Mouse (Mus musculus): ENCODE data around the gene Nlrc3. TPM values are rescaled to one million over a fixed set of nuclear protein-coding genes. Genes with fewer than 3 reads are reported as not detected.
"Not testable (repeated sequence)": the region's sequence is repeated elsewhere in the genome, so short reads cannot be mapped to it uniquely, and the experiment has no call there.

Gene Nlrc3
- 0.70 and 1.1 TPM in 2 replicates for polyA plus RNA-seq (2015; fragmentation: Nextera tagmentation; extraction: Ambion mirVana)

- no peaks in the 10 kb centered on the region; the same call in 1 of the 2 replicates for H3K4me1 ChIP-seq (ENCODE audit: control insufficient read depth, insufficient read depth, low read depth, low read length)
- no peak within 1 kb of the TSS; the same call in 1 of the 2 replicates for H3K27ac ChIP-seq (ENCODE audit: low read depth, low read length)
- peak; percentile 19 for ATAC-seq
- no peak within 1 kb of the TSS for H3K4me2 ChIP-seq (ENCODE audit: low read length)
- no peaks in the 10 kb centered on the region for H3K27me3 ChIP-seq (replicated peaks; ENCODE audit: control insufficient read depth, insufficient read depth, low read length)
- H3K9ac ChIP-seq (ENCODE audit: low read depth, low read length) = no peak within 1 kb of the TSS
- no peaks in the 10 kb centered on the region for H3K9me3 ChIP-seq (ENCODE audit: control insufficient read depth, low read length)
- WGBS = 75% methylated on average over 4 of the region's 4 CpGs
- H3K4me3 ChIP-seq (ENCODE audit: low read length) = no peak within 1 kb of the TSS
- H3K36me3 ChIP-seq (ENCODE audit: control insufficient read depth, insufficient read depth, low read length) = peaks cover 27% of the 10 kb centered on the region
These were observed at the start of gene Nlrc3 for GRCm38 (mm10) chr16:3976251-3976671. Gene Nlrc3 (minus strand): TSS chr16:3976632.

DNA sequence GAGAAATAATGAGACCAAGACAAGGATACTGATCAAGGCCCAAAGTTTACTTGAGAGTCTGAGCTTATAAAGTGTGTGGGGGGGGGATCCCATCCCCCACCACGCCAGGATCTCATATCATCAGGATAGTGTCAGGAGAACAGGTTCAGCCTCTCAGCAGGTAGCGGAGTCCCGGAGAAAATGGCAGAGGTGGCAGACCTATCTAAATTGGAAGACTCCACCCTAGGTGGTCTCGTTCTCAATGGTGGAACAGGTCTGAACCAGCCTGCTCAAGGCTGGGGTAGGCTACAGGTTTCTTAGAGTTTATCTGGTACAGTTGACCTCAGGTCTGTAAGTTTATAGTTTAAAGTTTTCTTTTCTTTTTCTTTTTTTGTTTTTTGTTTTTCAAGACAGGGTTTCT, 46.3 kb upstream of the Nlrc3 start:
- ATAC-seq = no peak
- WGBS = 75% methylated on average over 4 of the region's 4 CpGs
- Histone ChIP-seq H3K4me2 (ENCODE audit: low read length) (no peak overlapping the region), H3K36me3 (ENCODE audit: control insufficient read depth, insufficient read depth, low read length) (no peaks in the 10 kb centered on the region), H3K9me3 (ENCODE audit: control insufficient read depth, low read length) (peaks cover 4% of the 10 kb centered on the region; the same call in 1 of the 2 replicates), H3K27ac (ENCODE audit: low read depth, low read length) (no peak overlapping the region), H3K9ac (ENCODE audit: low read depth, low read length) (no peak overlapping the region), H3K4me3 (ENCODE audit: low read length) (no peak overlapping the region), H3K4me1 (ENCODE audit: control insufficient read depth, insufficient read depth, low read depth, low read length) (no peaks in the 10 kb centered on the region), H3K27me3 (replicated peaks; ENCODE audit: control insufficient read depth, insufficient read depth, low read length) (no peaks in the 10 kb centered on the region)

- H3K4me1 ChIP-seq (ENCODE audit: control insufficient read depth, insufficient read depth, low read depth, low read length) = no peaks in the 10 kb centered on the region
- H3K27me3 ChIP-seq (replicated peaks; ENCODE audit: control insufficient read depth, insufficient read depth, low read length) = no peaks in the 10 kb centered on the region
- no peak for ATAC-seq
- H3K4me2 ChIP-seq (ENCODE audit: low read length) = no peak overlapping the region
- no peaks in the 10 kb centered on the region for H3K36me3 ChIP-seq (ENCODE audit: control insufficient read depth, insufficient read depth, low read length)
- no peak overlapping the region for H3K27ac ChIP-seq (ENCODE audit: low read depth, low read length)
- 78% methylated on average over 1 of the region's 1 CpGs for WGBS
- H3K9me3 ChIP-seq (ENCODE audit: control insufficient read depth, low read length) = peaks cover 4% of the 10 kb centered on the region; the same call in 1 of the 2 replicates
- H3K4me3 ChIP-seq (ENCODE audit: low read length) = no peak overlapping the region
- no peak overlapping the region for H3K9ac ChIP-seq (ENCODE audit: low read depth, low read length)
These were observed 44.8 kb upstream of the Nlrc3 start for GRCm38 (mm10) chr16:4021241-4021640.

GRCm38 (mm10) chr16:4017466-4017865, 41.0 kb upstream of the Nlrc3 start:
- H3K4me2 ChIP-seq (ENCODE audit: low read length); H3K9ac ChIP-seq (ENCODE audit: low read depth, low read length); H3K36me3 ChIP-seq (ENCODE audit: control insufficient read depth, insufficient read depth, low read length); H3K4me3 ChIP-seq (ENCODE audit: low read length); H3K4me1 ChIP-seq (ENCODE audit: control insufficient read depth, insufficient read depth, low read depth, low read length); H3K27ac ChIP-seq (ENCODE audit: low read depth, low read length); H3K9me3 ChIP-seq (ENCODE audit: control insufficient read depth, low read length); H3K27me3 ChIP-seq (replicated peaks; ENCODE audit: control insufficient read depth, insufficient read depth, low read length); ATAC-seq: not testable (repeated sequence)
- 88% methylated on average over 6 of the region's 6 CpGs for WGBS

DNA sequence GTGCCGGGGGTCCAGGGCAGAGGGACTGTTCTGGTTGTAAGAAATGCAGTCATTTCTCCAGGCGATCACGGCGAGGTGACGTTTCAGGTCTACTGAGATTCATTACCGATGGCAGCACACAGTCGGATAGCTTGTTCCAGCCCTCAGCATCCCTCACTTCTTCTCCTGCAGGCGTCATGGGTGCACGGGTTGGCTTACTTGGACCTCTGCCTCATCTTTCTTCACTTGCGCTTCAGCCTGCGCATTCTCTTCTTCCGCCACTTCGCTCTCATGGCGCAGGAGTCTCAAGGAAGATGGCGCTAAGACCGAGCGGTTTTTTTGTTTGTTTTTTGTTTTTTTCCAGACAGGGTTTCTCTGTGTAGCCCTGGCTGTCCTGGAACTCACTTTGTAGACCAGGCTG, 40.4 kb upstream of the Nlrc3 start:
- ATAC-seq; H3K4me2 ChIP-seq (ENCODE audit: low read length); H3K27me3 ChIP-seq (replicated peaks; ENCODE audit: control insufficient read depth, insufficient read depth, low read length); H3K9ac ChIP-seq (ENCODE audit: low read depth, low read length); H3K4me3 ChIP-seq (ENCODE audit: low read length); H3K9me3 ChIP-seq (ENCODE audit: control insufficient read depth, low read length); H3K27ac ChIP-seq (ENCODE audit: low read depth, low read length); H3K4me1 ChIP-seq (ENCODE audit: control insufficient read depth, insufficient read depth, low read depth, low read length); H3K36me3 ChIP-seq (ENCODE audit: control insufficient read depth, insufficient read depth, low read length): not testable (repeated sequence)
- 85% methylated on average over 17 of the region's 17 CpGs for WGBS

GRCm38 (mm10) chr16:4014040-4014668, 37.7 kb upstream of the Nlrc3 start:
- no peaks in the 10 kb centered on the region for H3K27me3 ChIP-seq (replicated peaks; ENCODE audit: control insufficient read depth, insufficient read depth, low read length)
- H3K4me2 ChIP-seq (ENCODE audit: low read length) = no peak overlapping the region
- no peaks in the 10 kb centered on the region for H3K4me1 ChIP-seq (ENCODE audit: control insufficient read depth, insufficient read depth, low read depth, low read length)
- 79% methylated on average over 5 of the region's 5 CpGs for WGBS
- H3K4me3 ChIP-seq (ENCODE audit: low read length) = no peak overlapping the region
- H3K9me3 ChIP-seq (ENCODE audit: control insufficient read depth, low read length) = peaks cover 6% of the 10 kb centered on the region; the same call in 1 of the 2 replicates
- no peak overlapping the region for H3K9ac ChIP-seq (ENCODE audit: low read depth, low read length)
- H3K27ac ChIP-seq (ENCODE audit: low read depth, low read length) = no peak overlapping the region
- no peak for ATAC-seq
- H3K36me3 ChIP-seq (ENCODE audit: control insufficient read depth, insufficient read depth, low read length) = no peaks in the 10 kb centered on the region

DNA sequence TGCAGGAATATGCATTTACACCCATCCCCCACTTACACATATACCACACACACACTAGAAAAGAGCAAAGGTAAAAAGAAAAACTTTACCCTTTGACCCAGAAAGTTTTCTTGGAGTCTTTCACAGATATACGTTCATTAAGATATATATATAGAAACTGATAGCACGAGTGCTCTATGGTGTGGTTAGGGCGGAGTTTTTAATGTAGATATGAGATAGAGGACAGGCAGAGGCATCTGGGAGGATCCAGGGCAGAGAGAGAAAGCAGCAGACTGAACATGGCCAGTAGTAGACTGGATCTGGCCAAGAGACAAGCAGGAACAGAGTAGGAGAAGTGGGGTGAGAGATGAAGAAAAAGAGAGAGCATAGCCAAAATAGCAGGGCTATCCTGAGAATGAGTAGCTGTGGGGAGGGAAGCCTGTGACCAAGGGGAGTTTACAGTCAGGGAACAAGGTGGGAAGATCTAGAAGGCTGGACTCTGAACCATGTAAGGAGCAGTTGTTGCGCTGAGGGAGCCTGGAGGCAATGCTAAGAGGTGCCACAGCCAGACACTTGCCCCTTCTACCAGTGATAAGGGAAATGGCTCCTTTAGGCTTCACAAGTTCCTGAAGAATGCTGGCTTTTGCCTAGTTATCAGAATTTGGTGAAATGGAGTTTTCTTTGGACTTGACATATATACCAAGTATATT, 36.6 kb upstream of the Nlrc3 start:
- ATAC-seq = no peak
- H3K4me3 ChIP-seq (ENCODE audit: low read length) = no peak overlapping the region
- H3K27ac ChIP-seq (ENCODE audit: low read depth, low read length) = no peak overlapping the region
- no peak overlapping the region for H3K4me2 ChIP-seq (ENCODE audit: low read length)
- WGBS = 73% methylated on average over 4 of the region's 4 CpGs
- no peaks in the 10 kb centered on the region for H3K36me3 ChIP-seq (ENCODE audit: control insufficient read depth, insufficient read depth, low read length)
- no peaks in the 10 kb centered on the region for H3K4me1 ChIP-seq (ENCODE audit: control insufficient read depth, insufficient read depth, low read depth, low read length)
- H3K9ac ChIP-seq (ENCODE audit: low read depth, low read length) = no peak overlapping the region
- no peaks in the 10 kb centered on the region for H3K27me3 ChIP-seq (replicated peaks; ENCODE audit: control insufficient read depth, insufficient read depth, low read length)
- peaks cover 6% of the 10 kb centered on the region; the same call in 1 of the 2 replicates for H3K9me3 ChIP-seq (ENCODE audit: control insufficient read depth, low read length)

DNA sequence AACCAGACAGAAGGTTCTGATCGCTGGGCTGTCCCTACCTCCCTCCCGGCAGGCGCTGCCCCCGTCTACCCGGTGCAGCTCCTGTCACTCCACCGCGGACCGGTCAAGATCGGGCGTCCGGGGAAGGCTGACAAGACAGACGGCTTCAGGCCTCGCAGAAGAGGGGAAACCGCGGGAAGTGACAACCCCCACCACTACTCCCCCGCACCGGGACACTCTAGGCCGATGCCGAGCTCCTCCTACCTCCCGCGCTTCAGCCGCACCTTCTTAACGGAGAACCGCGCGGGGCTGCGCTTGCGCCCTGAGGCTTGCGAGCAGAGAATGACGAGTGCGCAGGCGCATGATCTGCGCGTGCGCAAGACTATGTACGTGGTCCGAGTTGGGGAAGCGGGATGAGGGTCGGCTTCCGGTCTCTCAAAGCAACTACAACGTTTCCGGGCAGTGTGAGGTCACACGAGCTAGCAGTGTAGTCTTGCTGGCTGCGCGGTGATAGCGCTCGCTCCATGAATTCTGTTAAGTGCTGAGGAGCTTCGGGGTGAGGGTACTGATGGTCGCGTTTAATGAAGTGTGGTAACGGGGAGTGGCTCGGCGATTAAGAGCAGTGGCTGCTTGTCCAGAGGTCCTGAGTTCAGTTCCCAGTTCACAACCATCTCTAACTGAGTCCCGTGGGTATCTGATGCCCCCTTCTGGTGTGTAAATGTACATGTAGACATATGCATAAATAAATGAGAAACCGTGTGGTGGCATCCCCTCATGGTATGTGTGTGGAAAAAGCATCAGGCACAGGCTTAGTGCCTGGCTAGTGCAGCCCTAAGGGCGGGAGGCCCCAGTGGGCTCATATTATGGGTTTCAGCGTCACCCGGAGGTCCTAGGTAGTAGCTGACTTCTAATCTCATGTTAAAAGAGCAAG, 27.3 kb upstream of the Nlrc3 start, which contains the start of gene Slx4:
TSS of gene Slx4 (minus strand) at position 282 of the 910 bp plus-strand sequence.
- Histone ChIP-seq H3K36me3 (ENCODE audit: control insufficient read depth, insufficient read depth, low read length) (peaks cover 16% of the 10 kb centered on the region), H3K27me3 (replicated peaks; ENCODE audit: control insufficient read depth, insufficient read depth, low read length) (no peaks in the 10 kb centered on the region), H3K4me3 (ENCODE audit: low read length) (peak within 1 kb of the TSS; percentile 77), H3K9me3 (ENCODE audit: control insufficient read depth, low read length) (no peaks in the 10 kb centered on the region), H3K9ac (ENCODE audit: low read depth, low read length) (peak within 1 kb of the TSS; percentile 89), H3K4me1 (ENCODE audit: control insufficient read depth, insufficient read depth, low read depth, low read length) (peaks cover 10% of the 10 kb centered on the region), H3K4me2 (ENCODE audit: low read length) (peak within 1 kb of the TSS; percentile 67), H3K27ac (ENCODE audit: low read depth, low read length) (peak within 1 kb of the TSS; percentile 90)
- WGBS = 1% methylated on average over 56 of the region's 58 CpGs
- ATAC-seq = peak; percentile 98

DNA sequence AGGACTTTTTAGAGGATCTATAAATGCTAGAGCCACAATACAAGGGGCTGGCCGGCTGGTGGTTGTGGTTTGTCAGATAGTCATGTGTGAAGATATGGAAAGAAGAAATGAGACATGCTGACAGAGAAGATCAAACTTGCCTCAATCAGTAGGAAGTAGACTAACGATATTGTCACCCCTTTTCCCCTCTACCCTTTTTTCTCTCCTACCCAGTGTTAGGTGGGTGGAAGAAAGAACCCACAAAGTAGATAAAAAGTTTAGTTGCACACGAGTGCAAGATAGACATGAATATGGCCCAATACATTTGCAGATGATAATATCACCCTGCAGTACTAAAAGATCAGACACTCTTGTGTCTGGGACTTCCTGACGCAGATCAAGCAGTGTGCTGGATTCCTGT, 12.0 kb upstream of the Nlrc3 start:
- Histone ChIP-seq H3K9me3 (ENCODE audit: control insufficient read depth, low read length) (no peaks in the 10 kb centered on the region), H3K36me3 (ENCODE audit: control insufficient read depth, insufficient read depth, low read length) (peaks cover 71% of the 10 kb centered on the region), H3K4me2 (ENCODE audit: low read length) (no peak overlapping the region), H3K27me3 (replicated peaks; ENCODE audit: control insufficient read depth, insufficient read depth, low read length) (no peaks in the 10 kb centered on the region), H3K27ac (ENCODE audit: low read depth, low read length) (no peak overlapping the region), H3K9ac (ENCODE audit: low read depth, low read length) (no peak overlapping the region), H3K4me1 (ENCODE audit: control insufficient read depth, insufficient read depth, low read depth, low read length) (no peaks in the 10 kb centered on the region), H3K4me3 (ENCODE audit: low read length) (no peak overlapping the region)
- no peak for ATAC-seq
- 94% methylated on average over 4 of the region's 4 CpGs for WGBS
